Mouse (Mus musculus) cerebellum, postnatal 25 days (tissue): ENCODE measurements around the gene Cdc42se1.

ENCODE experiments used
- DNase-seq, 2 experiments: peaks; one replicate each; pipeline ENCODE4 v3.0.0; 2021; ENCODE audit warnings: mixed read lengths in 2 of 2

Cdc42se1 gene

DNA sequence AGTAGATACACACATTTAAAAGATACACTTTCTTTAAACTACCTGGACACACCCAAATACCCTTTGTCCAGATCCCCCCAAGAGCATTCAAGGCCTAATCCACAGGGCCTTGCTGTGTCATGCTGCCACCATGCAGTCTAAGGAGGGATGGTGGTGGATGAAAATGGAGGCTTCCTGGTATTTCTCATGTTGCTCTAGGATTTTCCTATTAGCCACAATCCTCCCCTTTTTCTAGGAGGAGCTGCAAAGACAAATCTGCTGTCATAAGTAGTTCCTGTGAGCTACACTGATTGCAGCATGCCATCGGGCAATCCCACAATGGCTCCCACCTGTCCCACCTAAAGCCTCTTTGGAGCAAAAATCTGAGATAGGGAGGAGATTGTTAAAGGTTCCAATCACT lies 1.3 kb upstream of the Cdc42se1 start:
- no peak for DNase-seq

DNA sequence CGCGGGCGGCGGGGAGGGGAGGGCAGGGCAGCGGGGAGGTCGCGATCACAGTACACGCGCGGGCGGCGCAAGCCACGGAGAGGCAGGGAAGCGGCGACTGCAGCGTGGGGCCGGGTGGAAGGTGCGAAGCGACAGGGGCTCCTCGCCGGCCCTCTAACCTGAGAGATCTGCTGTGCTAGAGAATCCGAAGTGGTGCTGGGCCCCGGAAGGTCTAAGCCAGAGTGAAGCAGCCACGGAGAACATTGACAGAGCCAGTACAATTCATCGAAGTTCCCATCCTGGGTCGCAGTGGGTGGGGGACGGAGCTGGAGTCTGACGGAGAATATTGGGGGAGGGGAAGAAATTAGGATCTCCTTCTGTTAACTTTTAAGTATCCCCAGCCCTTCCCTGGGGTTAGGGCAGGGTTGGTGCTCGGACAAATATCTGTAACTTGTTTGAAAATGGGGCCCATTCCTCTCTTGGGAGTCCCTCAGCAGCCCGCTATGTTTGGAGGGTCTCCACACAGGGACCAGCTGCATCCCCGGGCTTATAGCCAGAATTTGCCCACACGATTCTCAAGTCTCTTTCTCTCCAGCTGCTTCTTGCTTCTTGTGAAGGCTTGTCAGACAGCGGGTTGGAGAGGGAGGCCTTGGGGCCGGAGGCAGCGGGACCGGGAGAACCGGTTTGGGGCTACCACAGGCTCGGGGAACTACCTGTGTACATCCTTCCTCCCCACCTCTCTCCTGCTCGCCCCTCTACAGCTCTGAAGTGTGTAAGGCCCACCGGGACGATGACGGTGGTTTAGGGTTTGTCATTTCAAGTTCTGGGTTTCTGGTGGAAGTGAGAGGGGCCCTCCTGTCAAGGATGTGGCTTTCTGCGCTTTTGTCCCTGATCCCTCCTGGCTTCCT lies 605 bp downstream of the Cdc42se1 start:
- peak; percentile 60 to 62 for DNase-seq

DNA sequence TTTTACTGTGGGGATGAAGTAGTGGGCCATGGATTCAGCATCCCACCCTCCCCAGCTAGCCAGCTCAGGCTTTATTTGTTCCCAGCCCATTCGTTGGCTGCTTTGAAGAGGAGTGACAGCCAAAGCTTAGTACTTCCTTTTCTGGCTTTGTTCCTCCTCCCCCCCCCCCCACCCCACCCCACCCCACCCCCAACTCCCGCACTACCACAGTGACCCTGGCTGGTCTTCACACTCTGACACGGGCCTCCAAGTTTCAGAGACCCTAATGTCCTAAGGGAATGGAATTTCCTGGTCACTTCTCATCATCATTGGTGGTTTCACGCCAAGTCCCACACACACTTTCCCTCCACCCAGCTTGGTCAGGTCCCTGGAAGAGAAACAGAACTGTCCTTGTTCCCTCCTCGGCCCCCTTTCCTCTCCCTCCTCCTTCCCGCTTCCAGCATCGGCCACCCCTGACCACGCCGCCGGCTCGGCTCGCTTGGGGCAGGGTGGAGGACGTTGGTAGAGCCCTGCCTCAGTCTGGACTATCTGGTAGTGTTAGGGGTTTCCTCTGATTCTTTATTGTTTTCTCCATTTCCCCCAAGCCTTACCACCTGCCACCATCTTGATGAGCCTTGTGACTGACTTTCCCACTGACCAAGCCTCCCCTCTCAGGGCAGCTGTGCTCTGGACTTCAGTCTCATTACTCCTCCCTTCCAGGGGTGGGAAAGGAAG lies 1.4 kb downstream of the Cdc42se1 start:
- peak; percentile 47 to 58 for DNase-seq

DNA sequence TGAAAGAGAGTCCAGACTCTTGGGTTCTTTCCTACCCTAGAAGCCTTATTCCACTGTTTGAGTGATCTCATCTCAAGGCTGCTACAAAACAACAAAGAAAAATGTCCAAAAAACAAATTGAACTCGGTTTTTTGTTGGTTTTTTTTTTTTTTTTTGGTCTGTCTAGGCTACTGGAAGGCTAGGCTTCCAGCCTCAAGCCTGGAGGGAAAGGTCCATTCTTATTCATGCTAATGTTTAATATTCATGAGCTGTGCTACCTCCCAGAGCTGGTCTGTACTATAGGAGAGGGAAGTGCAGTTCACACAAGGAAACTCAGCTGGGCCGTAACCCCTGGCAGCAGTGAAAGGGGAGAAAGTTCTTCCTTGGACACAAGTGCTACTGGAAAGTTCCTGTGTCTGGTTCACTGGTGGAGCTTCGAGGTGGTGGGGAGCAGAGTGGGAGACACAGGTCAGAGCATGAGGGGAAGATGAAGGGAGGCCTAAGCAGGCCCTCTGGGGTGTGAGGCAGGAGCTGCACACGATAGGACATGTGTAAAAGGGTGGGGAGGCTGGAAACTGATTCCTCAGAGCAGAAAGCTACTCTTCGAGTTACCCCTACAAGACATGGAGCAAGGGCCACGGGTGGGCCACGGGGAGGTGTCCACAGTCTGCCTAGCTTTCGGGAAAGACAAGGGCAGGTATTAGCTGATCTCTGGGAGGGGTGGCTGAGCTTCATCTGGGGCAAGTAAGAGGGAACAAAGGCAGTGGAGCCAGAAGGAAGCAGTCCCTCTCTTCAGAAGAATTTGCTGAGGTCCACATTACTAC lies 2.2 kb downstream of the Cdc42se1 start:
- no peak for DNase-seq

DNA sequence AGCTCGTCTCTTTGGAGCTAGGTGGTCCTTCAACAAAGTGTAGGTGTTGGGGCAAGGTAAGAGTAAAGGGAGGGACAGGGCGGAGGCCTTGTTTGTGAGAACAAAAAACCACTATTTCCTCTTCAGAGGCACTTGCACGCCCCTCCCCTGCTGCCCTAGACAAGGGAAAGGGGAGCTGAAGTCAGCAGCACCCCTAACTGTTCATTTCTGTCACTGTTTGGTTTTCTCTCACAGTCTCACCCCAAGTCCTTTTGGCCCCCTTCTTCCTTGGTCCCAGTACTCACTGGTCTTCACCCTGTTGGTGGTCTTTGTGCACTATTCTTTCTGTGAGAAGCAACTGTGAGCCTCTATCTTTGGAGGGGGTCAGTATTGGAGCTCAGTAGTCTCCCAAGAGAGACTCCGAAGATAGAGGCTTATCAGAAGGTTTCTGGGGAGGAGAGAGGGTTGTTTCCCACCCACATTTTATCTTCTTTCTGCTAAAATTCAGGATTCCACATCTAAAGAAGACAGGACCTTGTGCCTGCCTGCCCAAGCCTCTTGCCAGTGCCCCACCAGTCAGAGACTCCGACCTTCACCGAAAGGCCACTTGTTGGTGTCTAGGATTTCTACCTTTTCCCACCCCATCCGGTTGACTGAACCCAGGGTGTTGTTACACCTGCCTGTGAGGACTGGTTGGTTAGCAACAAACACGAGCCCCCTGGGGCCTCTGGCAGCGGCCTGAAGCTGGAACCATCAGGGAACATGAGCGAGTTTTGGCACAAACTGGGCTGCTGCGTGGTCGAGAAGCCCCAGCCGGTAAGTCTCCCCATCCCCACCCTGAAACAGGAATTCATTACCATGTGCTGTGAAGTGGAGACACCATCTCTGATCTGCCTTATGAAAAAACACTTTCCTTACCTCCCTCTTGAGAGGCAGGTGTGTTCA lies 3.0 kb downstream of the Cdc42se1 start, which contains the start of gene Mllt11:
Gene Mllt11, minus strand, starts transcription at position 874 of the 924 bp plus-strand sequence.
- DNase-seq: no peak

DNA sequence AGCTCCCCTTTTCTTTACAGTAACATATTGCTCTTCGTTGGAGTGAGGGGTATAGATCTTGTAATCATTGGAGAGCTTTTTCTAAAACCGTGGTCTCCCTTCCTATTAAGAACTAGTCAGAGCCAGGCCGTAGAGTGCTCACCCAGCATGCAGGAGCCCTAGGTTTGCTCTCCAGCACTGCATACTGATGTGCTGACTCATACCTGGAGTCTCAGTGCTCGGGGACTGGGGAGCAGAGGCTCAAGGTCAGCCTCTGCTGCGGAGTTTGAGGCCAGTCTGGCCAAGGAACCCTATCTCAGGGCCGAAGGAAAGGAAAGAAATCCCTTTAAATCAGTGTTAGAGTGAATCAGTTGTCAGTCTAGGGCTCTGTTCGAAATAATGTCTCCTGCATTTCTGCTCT lies 4.2 kb downstream of the Cdc42se1 start:
- no peak for DNase-seq

DNA sequence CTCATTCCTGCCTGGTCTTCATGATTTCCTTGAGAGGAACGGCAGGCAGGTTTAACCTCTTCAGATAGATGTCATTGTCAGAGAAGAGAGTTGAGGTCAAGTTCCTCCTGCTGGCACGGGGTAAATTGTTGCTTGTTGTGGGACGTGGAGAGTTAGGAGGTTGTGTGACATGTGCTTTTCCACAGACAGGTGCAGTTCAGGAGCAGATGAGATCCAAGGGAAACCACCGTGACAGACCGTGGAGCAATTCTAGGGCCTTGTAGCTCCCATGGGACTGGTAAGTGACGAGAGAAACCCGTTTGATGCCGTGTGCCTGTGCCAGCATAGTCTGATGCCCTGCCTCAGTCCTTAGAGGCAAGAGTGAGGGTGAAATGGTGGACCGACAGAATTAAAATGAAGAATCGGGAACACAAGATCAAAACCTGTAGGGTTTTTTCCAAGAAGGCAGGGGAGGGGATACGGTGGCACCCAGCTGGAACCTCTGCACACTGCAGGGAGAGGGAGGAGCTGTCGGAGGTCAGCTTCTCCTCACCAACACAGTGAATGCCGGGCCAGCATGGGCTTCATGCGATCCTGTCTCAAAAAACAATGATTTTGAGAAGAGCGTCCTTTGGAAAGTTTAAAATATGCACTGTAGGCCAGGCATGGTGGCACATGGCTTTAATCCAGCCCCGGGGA lies 4.9 kb downstream of the Cdc42se1 start:
- DNase-seq: no peak

DNA sequence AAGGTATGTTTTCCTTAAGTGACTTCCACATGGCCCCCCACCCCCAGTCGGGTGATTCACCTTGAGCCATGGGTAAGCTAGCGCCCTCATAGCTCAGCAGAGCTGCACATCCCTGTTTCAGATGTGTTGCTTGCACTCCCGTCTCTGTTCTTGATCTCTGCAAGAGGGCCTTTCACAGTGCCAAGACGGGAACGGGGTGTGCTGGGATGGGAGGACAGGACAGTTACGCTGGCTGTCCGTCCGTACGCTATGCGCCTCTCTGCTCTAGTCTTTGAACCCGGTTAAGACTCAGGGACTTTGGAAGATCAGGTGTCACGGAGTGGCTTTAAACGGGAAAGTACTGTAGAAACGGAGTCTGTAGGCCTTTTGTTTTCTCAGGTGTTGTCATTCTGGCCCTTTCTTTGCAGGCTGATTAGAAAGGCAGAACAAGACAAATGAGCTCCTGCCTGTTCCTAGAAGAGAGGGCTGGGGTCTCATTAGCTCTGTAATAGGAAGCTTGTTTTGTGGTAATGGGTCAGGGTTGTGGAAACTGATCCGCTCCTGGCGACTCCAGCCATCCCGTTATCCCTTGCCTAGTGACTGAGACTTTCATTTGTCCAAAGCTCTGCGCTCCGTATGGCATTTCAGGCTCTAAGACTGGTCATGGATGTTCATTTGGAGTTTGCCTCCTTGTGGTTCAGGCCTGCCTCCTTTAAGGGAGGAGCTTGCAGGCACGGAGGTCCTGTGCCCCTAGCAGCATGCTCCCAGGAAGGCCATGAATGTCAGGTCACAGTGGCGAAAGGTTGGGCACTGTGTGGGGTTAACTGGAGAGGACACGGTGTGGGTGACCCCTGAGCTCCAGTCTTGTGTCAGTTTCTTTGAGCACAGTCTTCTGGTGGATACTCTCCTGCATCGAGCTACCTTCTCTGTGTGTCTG lies 7.1 kb downstream of the Cdc42se1 start:
- DNase-seq: no peak

DNA sequence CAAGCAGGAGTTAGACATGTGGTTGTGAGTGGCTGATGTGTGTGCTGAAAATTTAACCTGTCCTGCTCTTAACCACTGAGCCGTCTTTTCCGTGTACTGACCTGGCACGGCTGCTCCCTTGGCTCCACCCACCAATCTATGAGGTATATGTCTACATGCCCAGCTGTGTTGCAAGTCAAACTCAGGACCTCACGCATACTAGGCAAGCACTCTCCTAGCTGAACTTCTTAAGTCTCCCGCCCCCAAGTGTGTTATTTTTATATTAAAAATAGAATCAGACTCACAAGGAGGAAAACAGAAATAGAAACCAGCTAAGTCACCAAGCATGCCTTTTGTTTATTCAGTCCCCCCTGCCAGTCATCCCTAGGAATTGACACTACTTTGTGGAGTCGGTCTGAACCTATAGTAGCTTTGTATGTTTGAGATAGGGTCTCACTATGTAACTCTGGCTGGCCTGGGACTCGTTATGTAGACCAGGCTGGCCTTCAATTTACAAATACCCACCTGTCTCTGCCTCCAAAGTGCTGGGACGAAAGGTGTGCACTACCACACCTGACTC lies 9.1 kb downstream of the Cdc42se1 start:
- DNase-seq: no peak

DNA sequence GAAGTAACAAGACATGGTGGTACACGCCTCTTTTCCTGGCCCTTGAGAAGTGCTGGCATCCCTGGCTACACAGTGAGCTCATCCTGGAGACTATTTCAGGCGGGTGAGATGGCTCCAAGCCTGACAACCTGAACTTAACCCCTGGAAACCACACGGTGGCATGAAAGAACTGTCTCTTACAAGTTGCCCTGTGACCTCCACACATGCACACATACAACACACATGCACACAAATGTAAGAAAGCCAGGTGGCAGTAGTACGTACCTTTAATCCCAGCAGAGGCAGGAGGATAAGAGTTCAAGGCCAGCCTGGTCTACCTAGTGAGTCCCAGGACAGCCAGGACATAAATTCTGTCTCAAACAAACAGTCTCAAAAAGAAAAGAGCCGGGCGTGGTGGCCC lies 10.5 kb downstream of the Cdc42se1 start:
- no peak for DNase-seq

DNA sequence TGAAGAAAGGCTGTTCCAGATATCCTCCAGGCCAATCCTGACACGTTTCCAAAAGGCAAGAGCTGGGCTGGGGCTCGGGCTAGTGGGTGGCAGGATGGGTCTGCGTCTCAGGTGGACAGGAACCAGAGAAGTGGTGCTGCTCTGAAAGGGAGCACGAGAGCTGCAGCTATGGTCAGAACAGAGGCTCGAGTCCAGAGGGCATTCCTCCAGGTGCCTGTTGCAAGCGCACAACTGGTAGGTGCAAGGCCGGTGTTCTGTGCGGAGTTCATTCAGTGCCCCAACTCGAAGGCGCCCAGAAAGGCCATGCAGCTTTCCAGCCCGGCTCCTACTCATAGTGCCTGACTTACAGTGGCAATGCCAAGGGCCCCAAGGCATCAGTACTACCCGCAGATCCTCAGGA lies 11.4 kb downstream of the Cdc42se1 start:
- no peak for DNase-seq

DNA sequence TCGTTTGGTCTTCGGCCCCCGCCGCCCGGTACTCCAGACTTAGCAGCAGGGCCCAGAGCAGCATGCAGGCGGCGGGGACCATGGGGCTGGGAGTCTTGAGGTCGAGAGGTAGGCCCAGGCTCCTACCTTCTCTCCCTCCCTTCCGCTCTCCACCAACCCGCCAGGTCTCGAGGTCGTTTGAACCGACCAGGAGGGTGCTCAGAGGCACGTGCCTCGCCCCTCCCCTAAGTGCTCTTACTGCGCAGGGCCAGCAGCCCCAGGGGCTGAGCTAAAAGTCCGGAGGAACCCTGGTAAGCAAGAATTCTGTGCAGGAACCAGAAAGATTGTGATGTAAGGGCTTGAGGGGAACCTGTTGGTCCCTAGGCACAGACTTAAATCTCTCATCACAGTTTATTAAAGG lies 12.4 kb downstream of the Cdc42se1 start:
- DNase-seq: no peak

DNA sequence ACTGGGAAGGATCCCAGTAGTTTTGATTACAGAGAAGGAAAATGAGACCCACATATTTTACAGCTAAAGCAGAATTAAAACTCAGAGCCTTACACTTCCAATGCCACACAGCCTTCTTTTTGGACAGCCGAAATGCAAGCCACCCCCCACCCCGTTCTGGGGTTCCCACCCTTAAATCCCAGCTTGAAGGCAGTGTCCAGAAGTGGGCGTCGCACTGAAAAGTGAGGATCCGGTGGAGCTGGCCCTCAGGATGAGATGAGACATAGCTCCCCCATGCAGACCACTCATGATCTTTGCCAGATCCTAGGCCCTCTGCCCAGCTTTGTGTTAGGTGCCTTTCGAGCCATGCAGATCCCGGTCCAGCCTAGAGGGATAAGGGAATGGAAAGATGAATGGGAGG lies 13.0 kb downstream of the Cdc42se1 start, which contains the start of gene Gm128:
Gene Gm128, minus strand, starts transcription at position 101 of the 400 bp plus-strand sequence.
- DNase-seq: no peak

DNA sequence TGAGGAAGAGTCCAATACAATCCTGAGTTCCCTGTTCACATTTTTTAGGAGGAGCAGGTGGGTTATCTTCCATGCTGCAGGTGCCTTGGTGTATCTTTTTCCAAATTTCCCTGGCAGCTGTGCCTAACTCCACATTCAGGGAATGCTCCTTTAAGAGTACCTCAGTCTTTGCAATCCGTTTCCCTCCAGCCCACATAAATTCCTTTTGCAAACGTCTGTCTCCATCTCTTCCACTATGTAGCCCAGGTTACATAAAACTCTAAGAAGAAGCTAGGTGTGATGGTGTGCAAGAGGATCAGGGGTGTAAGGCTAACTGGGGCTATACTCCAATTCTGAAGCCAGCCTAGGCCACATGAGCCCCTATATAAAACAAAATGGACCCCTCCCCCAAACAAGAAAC lies 14.6 kb downstream of the Cdc42se1 start:
- no peak for DNase-seq

DNA sequence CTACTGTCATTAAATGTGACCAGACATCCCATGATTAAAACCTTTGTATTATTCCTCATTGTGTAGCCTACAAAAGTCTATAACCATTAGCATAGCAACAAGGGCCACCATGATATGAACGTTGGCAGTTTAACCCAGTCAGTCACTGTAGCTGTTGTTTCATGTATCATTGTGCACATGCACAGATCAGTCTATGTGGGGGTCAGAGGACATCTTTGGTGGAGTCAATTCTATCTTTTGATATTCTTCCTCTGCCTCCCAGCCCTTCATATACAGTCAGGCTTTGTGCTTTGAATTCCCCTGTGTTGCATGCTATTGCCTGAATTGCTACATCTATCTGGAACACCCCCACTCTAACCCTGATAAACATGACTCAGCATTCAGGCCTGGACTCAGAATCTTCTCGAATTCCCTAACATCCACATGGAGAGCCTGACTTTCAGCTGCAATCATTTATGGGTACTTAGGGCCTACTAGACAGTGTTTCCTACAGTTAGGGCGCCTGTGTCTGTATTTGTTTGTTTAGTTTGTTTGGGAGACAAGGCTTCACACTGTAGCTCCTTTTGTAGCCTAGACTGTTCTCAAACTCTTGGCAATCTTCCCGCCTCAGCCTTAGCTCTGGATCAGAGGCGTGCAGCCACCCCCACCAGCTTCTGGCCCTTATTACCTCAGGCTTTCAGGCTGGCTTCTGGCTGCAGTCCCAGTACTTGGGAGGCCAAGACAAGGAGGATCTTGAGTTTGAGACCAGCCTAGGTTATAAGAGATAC lies 18.1 kb downstream of the Cdc42se1 start:
- peak; percentile 62 to 69 for DNase-seq

DNA sequence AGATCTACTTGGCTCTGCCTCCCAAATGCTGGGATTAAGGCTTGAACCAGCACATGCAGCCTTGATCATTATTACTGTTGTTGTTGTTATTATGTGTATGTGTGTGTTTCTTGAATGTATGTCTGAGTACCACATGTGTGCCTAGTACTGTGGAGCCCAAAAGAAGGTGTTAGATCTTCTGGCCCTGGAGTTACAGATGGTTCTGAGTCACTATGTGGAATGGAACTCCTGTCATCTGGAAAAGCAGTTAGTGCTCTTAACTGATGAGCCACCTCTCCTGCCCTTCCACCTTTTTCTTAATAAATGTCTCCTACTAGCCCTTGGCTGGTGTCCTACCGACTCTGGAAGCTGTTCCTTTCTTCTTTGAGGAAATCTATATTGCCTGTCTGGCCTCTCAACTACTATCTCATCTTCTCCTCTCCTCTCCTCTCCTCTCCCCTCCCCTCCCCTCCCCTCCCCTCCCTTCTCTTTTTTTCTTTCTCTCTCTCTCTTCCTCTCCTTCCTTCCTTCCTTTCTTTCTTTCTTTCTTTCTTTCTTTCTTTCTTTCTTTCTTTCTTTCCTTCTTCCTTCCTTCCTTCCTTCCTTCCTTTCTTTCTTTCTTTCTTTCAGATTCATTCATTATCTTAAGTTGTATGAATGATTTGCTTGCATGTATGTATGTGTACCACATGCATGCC lies 19.3 kb downstream of the Cdc42se1 start:
- no peak for DNase-seq

DNA sequence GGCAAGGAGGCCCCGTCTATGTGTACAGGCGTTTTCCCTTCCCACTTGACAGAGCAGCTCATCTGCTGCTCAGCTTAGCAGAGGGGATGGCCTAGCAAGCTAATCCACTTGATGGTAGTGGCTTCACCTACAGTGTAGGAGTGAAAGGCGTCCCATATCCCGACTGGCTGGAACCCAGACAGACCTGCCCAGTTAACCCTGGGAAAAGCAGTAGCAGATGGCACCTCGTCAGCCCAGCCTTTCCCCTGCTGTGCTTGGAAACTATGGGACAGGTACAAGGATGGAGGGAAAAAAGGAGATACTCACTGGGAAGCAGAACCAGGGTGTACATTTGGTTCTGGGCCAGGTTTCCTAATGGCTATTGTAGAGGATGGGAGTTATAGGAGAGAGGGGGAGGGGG lies 21.8 kb downstream of the Cdc42se1 start:
- peak; percentile 86 to 89 for DNase-seq

DNA sequence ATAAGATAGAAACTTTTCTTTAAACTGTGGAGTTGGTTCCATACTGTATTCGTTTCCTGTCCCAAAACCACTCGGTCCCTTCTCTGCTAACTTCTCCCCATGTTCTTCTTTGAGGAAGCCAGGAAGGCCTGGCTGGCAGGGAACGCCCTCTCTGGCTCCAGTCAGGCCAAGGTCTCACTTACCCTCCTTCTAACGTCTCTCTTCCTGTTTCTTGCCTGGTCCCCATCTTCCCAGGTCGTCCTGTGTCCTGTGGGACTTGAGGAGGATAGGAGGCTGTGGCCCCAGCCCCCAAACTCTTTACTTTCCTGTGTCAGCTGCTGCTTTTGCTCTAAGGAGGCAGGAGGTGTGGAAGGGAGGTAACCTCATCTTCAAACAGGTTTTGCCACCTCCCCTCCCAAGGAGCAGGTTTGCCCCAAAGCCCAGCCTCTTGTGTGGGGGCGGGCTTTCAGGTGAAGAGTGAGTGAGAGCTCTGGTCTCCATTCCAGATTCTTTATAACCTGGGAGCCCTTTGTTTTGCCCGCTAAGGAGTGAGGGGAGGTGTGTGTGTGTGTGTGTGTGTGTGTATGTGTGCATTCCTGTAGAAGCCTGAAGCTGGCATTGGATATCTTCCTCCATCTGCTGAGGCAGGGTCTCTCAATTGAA lies 22.4 kb downstream of the Cdc42se1 start, which contains the start of gene Bnipl:
Gene Bnipl, minus strand, starts transcription at position 411 of the 642 bp plus-strand sequence.
- peak in 1 of 2 experiments; percentile 44 for DNase-seq
